Mouse (Mus musculus): ENCODE measurements around the gene Pmm1. TPM values are rescaled to one million over a fixed set of nuclear protein-coding genes. Genes with fewer than 3 reads are reported as not detected.

The Pmm1 gene
- total and polyA plus RNA-seq, 3 experiments, result 51.8 to 140 (median 128) TPM

- H3K36me3 ChIP-seq (replicated peaks in 1 of 2; ENCODE audit: control insufficient read depth in 1 of 2, insufficient read depth in 1 of 2, low read length in 1 of 2), result peaks cover 83 to 97% of the 10 kb centered on the region in 2 experiments
- H3K27ac ChIP-seq (ENCODE audit: insufficient read depth, low read depth), result no peak overlapping the region
- DNase-seq (ENCODE audit: extremely low read depth), result peak; percentile 76
- no peak overlapping the region for H3K4me2 ChIP-seq (ENCODE audit: insufficient read depth, low read depth, poor library complexity, severe bottlenecking)
- H3K9me3 ChIP-seq (replicated peaks; ENCODE audit: low read length), result no peaks in the 10 kb centered on the region
- H3K4me3 ChIP-seq (replicated peaks in 1 of 3; ENCODE audit: low read depth in 2 of 3, low read length in 2 of 3, poor library complexity in 1 of 3), result no peak overlapping the region
- dilution Hi-C loops (cut with MboI; ENCODE audit: extremely low pct_ligation_motif_present, extremely low pct_unique_long_range_greater_than_20kb, low sequenced_read_pairs) (no loop called here), in situ Hi-C loops (cut with MboI; ENCODE audit: low pct_ligation_motif_present, low pct_unique_long_range_greater_than_20kb, low sequenced_read_pairs) (loop anchor here (5.0 to 25.0 kb wide), 2 partner anchors 73 to 193 kb away; no protein-coding TSS in a partner anchor)
- peaks cover 0 to 7% of the 10 kb centered on the region in 2 experiments; a peak in 2 of 4 replicates for H3K4me1 ChIP-seq (ENCODE audit: control insufficient read depth in 1 of 2, insufficient read depth in 2 of 2)
- no peak overlapping the region for H3K9ac ChIP-seq (ENCODE audit: insufficient read depth, low read depth)
- no peaks in the 10 kb centered on the region for H3K79me2 ChIP-seq (replicated peaks; ENCODE audit: control insufficient read depth, extremely low read depth, insufficient read depth, poor library complexity, severe bottlenecking)
- no peaks in the 10 kb centered on the region for H3K27me3 ChIP-seq (replicated peaks)
- TF ChIP-seq MXI1 (IDR thresholded peaks at IDR 0.05; ENCODE audit: low read depth, low read length) (no peak), SMC3 (IDR thresholded peaks at IDR 0.05; ENCODE audit: low read depth, low read length) (peak; percentile 66), BHLHE40 (IDR thresholded peaks at IDR 0.05; ENCODE audit: low read depth, low read length) (no peak), JUN (IDR thresholded peaks at IDR 0.05; ENCODE audit: insufficient read depth, low read depth, low read length) (no peak), ZC3H11A (IDR thresholded peaks at IDR 0.05; ENCODE audit: low read depth, low read length) (no peak), MAZ (IDR thresholded peaks at IDR 0.05; ENCODE audit: low read depth, low read length) (no peak), IRF4 (IDR thresholded peaks at IDR 0.05; ENCODE audit: low read depth, low read length) (no peak), ZNF384 (IDR thresholded peaks at IDR 0.05; ENCODE audit: low read depth, low read length) (no peak), GABPA (IDR thresholded peaks at IDR 0.05; ENCODE audit: insufficient replicate concordance, low read depth, low read length) (no peak), CHD1 (IDR thresholded peaks at IDR 0.05; ENCODE audit: low read depth, low read length) (no peak), NRF1 (IDR thresholded peaks at IDR 0.05; ENCODE audit: low read depth, low read length) (no peak), UBTF (IDR thresholded peaks at IDR 0.05; ENCODE audit: low read depth, low read length) (no peak), RAD21 (IDR thresholded peaks at IDR 0.05; ENCODE audit: low read depth, low read length) (peak; percentile 77), RCOR1 (conservative IDR thresholded peaks at IDR 0.05; ENCODE audit: low read depth, low read length) (no peak), CTCF (conservative IDR thresholded peaks at IDR 0.05 in 1 of 2, IDR thresholded peaks at IDR 0.05 in 1 of 2; ENCODE audit: low read depth in 2 of 2, low read length in 2 of 2) (peak; percentile 82 to 90), CHD2 (IDR thresholded peaks at IDR 0.05; ENCODE audit: low read length) (no peak), HCFC1 (IDR thresholded peaks at IDR 0.05; ENCODE audit: low read depth, low read length) (no peak), E2F4 (IDR thresholded peaks at IDR 0.05; ENCODE audit: insufficient replicate concordance, low read depth, low read length) (no peak), KAT2A (IDR thresholded peaks at IDR 0.05; ENCODE audit: insufficient replicate concordance, low read length) (no peak)
Observed at GRCm38 (mm10) chr15:81904939-81905338, 55.8 kb downstream of the Pmm1 start.

Other genes with a start within 250 kb of the Pmm1 start
- gene Zc3h7b, start 215.9 kb downstream of the Pmm1 start, total RNA-seq (2012; rRNA removed), result 19.7 and 20.4 TPM in 2 replicates
- 7.9 and 8.4 TPM in 2 replicates for gene Zc3h7b, start 215.9 kb downstream of the Pmm1 start, total RNA-seq (2014; rRNA removed)
- gene Zc3h7b, start 215.9 kb downstream of the Pmm1 start, polyA plus RNA-seq (2012; ENCODE audit: insufficient read length, low read depth), result 37.2 and 43.1 TPM in 2 replicates
- 180 and 227 TPM in 2 replicates for gene Rangap1, start 215.4 kb downstream of the Pmm1 start, total RNA-seq (2012; rRNA removed)
- gene Rangap1, start 215.4 kb downstream of the Pmm1 start, total RNA-seq (2014; rRNA removed), result 128 and 130 TPM in 2 replicates
- gene Rangap1, start 215.4 kb downstream of the Pmm1 start, polyA plus RNA-seq (2012; ENCODE audit: insufficient read length, low read depth), result 207 and 213 TPM in 2 replicates
- gene Tef, start 158.5 kb downstream of the Pmm1 start, total RNA-seq (2012; rRNA removed), result 12.8 and 14.9 TPM in 2 replicates
- 14.4 and 14.7 TPM in 2 replicates for gene Tef, start 158.5 kb downstream of the Pmm1 start, total RNA-seq (2014; rRNA removed)
- gene Tef, start 158.5 kb downstream of the Pmm1 start, polyA plus RNA-seq (2012; ENCODE audit: insufficient read length, low read depth), result 15.8 and 17.2 TPM in 2 replicates
- gene Tob2, start 102.1 kb downstream of the Pmm1 start, total RNA-seq (2012; rRNA removed), result 21.8 and 25.3 TPM in 2 replicates
- gene Tob2, start 102.1 kb downstream of the Pmm1 start, total RNA-seq (2014; rRNA removed), result 5.0 and 5.6 TPM in 2 replicates
- gene Tob2, start 102.1 kb downstream of the Pmm1 start, polyA plus RNA-seq (2012; ENCODE audit: insufficient read length, low read depth), result 18.9 and 22.0 TPM in 2 replicates
- 86.3 and 126 TPM in 2 replicates for gene Phf5a, start 89.0 kb downstream of the Pmm1 start, total RNA-seq (2012; rRNA removed)
- 116 and 137 TPM in 2 replicates for gene Phf5a, start 89.0 kb downstream of the Pmm1 start, total RNA-seq (2014; rRNA removed)
- 177 and 228 TPM in 2 replicates for gene Phf5a, start 89.0 kb downstream of the Pmm1 start, polyA plus RNA-seq (2012; ENCODE audit: insufficient read length, low read depth)
- gene Aco2, start 88.6 kb downstream of the Pmm1 start, total RNA-seq (2012; rRNA removed), result 177 and 190 TPM in 2 replicates
- gene Aco2, start 88.6 kb downstream of the Pmm1 start, total RNA-seq (2014; rRNA removed), result 150 and 161 TPM in 2 replicates
- 205 and 222 TPM in 2 replicates for gene Aco2, start 88.6 kb downstream of the Pmm1 start, polyA plus RNA-seq (2012; ENCODE audit: insufficient read length, low read depth)
- 59.3 and 64.9 TPM in 2 replicates for gene Polr3h, start 34.7 kb downstream of the Pmm1 start, total RNA-seq (2012; rRNA removed)
- gene Polr3h, start 34.7 kb downstream of the Pmm1 start, total RNA-seq (2014; rRNA removed), result 40.5 and 40.7 TPM in 2 replicates
- 153 and 224 TPM in 2 replicates for gene Polr3h, start 34.7 kb downstream of the Pmm1 start, polyA plus RNA-seq (2012; ENCODE audit: insufficient read length, low read depth)
- 0.08 and 0.13 TPM in 2 replicates for gene Csdc2, start 24.2 kb downstream of the Pmm1 start, total RNA-seq (2012; rRNA removed)
- gene Csdc2, start 24.2 kb downstream of the Pmm1 start, total RNA-seq (2014; rRNA removed), result not detected in 2 replicates
- 0.43 and 0.45 TPM in 2 replicates for gene Csdc2, start 24.2 kb downstream of the Pmm1 start, polyA plus RNA-seq (2012; ENCODE audit: insufficient read length, low read depth)
- gene 1700029P11Rik, start 19.6 kb upstream of the Pmm1 start, total RNA-seq (2012; rRNA removed), result not detected in 2 replicates
- not detected in 2 replicates for gene 1700029P11Rik, start 19.6 kb upstream of the Pmm1 start, total RNA-seq (2014; rRNA removed)
- not detected in 2 replicates for gene 1700029P11Rik, start 19.6 kb upstream of the Pmm1 start, polyA plus RNA-seq (2012; ENCODE audit: insufficient read length, low read depth)
- 67.3 and 80.0 TPM in 2 replicates for gene Xrcc6, start 26.9 kb upstream of the Pmm1 start, total RNA-seq (2012; rRNA removed)
- gene Xrcc6, start 26.9 kb upstream of the Pmm1 start, total RNA-seq (2014; rRNA removed), result 79.5 and 83.5 TPM in 2 replicates
- gene Xrcc6, start 26.9 kb upstream of the Pmm1 start, polyA plus RNA-seq (2012; ENCODE audit: insufficient read length, low read depth), result 80.8 and 94.0 TPM in 2 replicates
- 10.9 and 11.3 TPM in 2 replicates for gene Desi1, start 72.9 kb upstream of the Pmm1 start, total RNA-seq (2012; rRNA removed)
- 7.6 and 10.0 TPM in 2 replicates for gene Desi1, start 72.9 kb upstream of the Pmm1 start, total RNA-seq (2014; rRNA removed)
- 39.2 and 47.3 TPM in 2 replicates for gene Desi1, start 72.9 kb upstream of the Pmm1 start, polyA plus RNA-seq (2012; ENCODE audit: insufficient read length, low read depth)
- gene Snu13, start 86.7 kb upstream of the Pmm1 start, total RNA-seq (2012; rRNA removed), result 167 and 225 TPM in 2 replicates
- 558 and 575 TPM in 2 replicates for gene Snu13, start 86.7 kb upstream of the Pmm1 start, total RNA-seq (2014; rRNA removed)
- 433 and 587 TPM in 2 replicates for gene Snu13, start 86.7 kb upstream of the Pmm1 start, polyA plus RNA-seq (2012; ENCODE audit: insufficient read length, low read depth)
- 0.04 TPM in 2 replicates for gene 4930407I10Rik, start 98.2 kb upstream of the Pmm1 start, total RNA-seq (2012; rRNA removed)
- gene 4930407I10Rik, start 98.2 kb upstream of the Pmm1 start, total RNA-seq (2014; rRNA removed), result not detected in 2 replicates
- not detected in 2 replicates for gene 4930407I10Rik, start 98.2 kb upstream of the Pmm1 start, polyA plus RNA-seq (2012; ENCODE audit: insufficient read length, low read depth)
- 0.04 TPM in 1 of 2 replicates, not detected in the other for gene Mei1, start 109.1 kb upstream of the Pmm1 start, total RNA-seq (2012; rRNA removed)
- gene Mei1, start 109.1 kb upstream of the Pmm1 start, total RNA-seq (2014; rRNA removed), result not detected in 2 replicates
- not detected in 2 replicates for gene Mei1, start 109.1 kb upstream of the Pmm1 start, polyA plus RNA-seq (2012; ENCODE audit: insufficient read length, low read depth)
- 37.1 and 48.8 TPM in 2 replicates for gene Ccdc134, start 167.0 kb upstream of the Pmm1 start, total RNA-seq (2012; rRNA removed)
- gene Ccdc134, start 167.0 kb upstream of the Pmm1 start, total RNA-seq (2014; rRNA removed), result 35.1 and 35.7 TPM in 2 replicates
- 42.9 and 43.6 TPM in 2 replicates for gene Ccdc134, start 167.0 kb upstream of the Pmm1 start, polyA plus RNA-seq (2012; ENCODE audit: insufficient read length, low read depth)
- 130 and 159 TPM in 2 replicates for gene Srebf2, start 186.3 kb upstream of the Pmm1 start, total RNA-seq (2012; rRNA removed)
- 77.6 and 94.3 TPM in 2 replicates for gene Srebf2, start 186.3 kb upstream of the Pmm1 start, total RNA-seq (2014; rRNA removed)
- gene Srebf2, start 186.3 kb upstream of the Pmm1 start, polyA plus RNA-seq (2012; ENCODE audit: insufficient read length, low read depth), result 214 and 253 TPM in 2 replicates